Mouse (Mus musculus) urinary bladder, postnatal 25 days (tissue): ENCODE results near the gene Rem1.

ENCODE experiments used
- DNase-seq: peaks from one replicate; pipeline ENCODE4 v3.0.0; 2022; ENCODE audit warnings: low spot score

Rem1 gene

DNA sequence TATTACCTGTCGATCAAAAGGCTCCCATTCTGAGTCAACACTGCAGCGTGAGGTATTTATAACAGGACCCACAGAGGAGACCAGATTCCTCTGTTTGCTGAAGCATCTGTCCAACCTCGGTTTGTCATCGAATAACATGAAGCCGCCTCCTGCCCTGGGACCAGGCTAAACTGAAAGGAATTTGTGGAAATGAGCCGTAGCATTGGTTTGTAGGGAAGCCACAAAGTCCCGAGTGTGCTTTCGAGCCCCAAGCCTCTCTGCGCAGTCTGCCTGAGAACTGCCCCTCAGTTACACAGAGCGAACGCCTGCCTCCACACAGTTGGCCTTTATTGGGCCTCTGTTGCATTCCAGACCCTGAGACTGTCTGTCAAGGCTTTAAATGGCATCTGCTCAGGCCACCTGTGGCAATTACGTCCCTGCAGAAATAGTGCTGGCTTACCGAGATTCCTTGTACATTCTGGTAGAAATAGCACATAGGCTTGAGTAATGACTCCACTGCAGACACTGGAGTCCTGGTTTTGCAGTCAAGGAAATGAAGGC, 48.6 kb downstream of the Rem1 start:
- DNase-seq = no peak

- DNase-seq = no peak
Observed at GRCm38 (mm10) chr2:152678302-152678701, 51.6 kb downstream of the Rem1 start.

- no peak for DNase-seq
Observed at GRCm38 (mm10) chr2:152678925-152679324, 52.2 kb downstream of the Rem1 start.

DNA sequence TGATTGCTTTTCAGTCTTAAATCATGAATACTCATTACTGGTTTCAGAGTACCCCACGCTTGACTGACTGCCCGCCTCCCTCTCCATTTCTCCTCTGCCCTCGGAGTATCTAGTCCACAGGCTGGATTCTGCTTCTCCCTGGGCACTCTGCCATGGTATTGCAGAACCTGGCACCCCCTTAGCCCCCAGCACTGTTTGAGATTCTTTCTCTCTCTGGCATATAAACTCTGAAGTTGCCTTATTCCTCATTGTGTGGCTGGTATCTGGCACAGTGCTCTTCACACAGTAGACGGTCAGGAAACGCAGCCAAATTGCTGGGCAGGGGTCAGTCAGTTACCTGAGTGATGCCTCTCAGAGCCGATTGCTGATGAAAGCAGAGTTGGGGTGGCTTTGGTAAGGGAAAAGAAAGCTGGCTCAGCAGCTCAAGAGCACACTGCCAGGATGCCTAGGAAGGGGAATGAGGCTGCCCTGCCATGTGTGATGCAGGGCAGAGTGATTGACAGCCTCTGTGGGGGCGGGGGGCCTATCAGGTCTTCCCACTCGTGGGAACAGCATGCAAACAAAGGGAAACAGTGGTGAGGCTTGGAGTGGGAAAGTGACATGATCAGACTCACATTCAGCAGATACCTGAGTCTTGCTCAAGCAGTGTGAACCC, 53.1 kb downstream of the Rem1 start:
- no peak for DNase-seq

DNA sequence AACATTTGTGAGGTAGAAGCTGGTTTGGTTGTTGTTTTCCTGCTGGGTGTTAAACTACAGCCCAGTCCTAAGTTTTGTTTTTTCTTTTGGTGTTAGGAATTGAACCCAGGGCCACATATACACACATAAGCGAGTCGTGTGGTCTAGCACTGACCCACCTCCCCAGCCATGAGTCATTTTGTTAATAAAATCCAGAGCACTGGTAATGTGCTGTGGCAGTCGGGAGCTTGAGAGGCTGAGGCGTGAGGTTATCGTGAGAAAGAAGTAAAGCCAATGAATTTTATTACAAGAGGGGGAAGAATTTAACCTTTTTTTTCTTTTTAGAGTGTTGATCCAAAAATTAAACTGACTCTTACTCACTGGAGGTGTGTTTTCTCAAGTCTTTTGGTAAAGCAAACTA, 56.3 kb downstream of the Rem1 start:
- DNase-seq = no peak
